Mouse (Mus musculus) regulatory T cell (primary cell): ENCODE data around the gene Setd1b.

Source experiments
- in situ Hi-C: fragments of 300-600 bp; cut with MboI, MseI; formaldehyde crosslinking; loops from one replicate; pipeline ENCODE4 v1.15.1; 2025; ENCODE audit warnings: high pct_unique_total_duplicates

The Setd1b gene

GRCm38 (mm10) chr5:123127031-123127430, 15.0 kb upstream of the Setd1b start:
- in situ Hi-C loops: loop anchor here (10.0 kb wide), 1 partner anchor 52 kb away; no protein-coding TSS in a partner anchor

- in situ Hi-C loops: loop anchor here (10.0 kb wide), 1 partner anchor 54 kb away; no protein-coding TSS in a partner anchor
These were observed 13.4 kb upstream of the Setd1b start for GRCm38 (mm10) chr5:123128426-123129169.

- in situ Hi-C loops: loop anchor here (10.0 kb wide), 1 partner anchor 54 kb away; no protein-coding TSS in a partner anchor
These were observed 12.7 kb upstream of the Setd1b start for GRCm38 (mm10) chr5:123129170-123129757.

- in situ Hi-C loops: loop anchor here (10.0 kb wide), 1 partner anchor 985 kb away; the partner anchor contains the start of genes Arl6ip4 and Ogfod2
These were observed 11.8 kb upstream of the Setd1b start for GRCm38 (mm10) chr5:123130030-123130813.

GRCm38 (mm10) chr5:123130814-123131148, 11.2 kb upstream of the Setd1b start:
- in situ Hi-C loops: loop anchor here (10.0 kb wide), 1 partner anchor 984 kb away; the partner anchor contains the start of genes Arl6ip4 and Ogfod2

- in situ Hi-C loops: loop anchor here (10.0 kb wide), 1 partner anchor 982 kb away; the partner anchor contains the start of genes Arl6ip4 and Ogfod2
These were observed 9.5 kb upstream of the Setd1b start, which contains the start of gene Rhof for GRCm38 (mm10) chr5:123132308-123133071. Gene Rhof, minus strand, starts transcription at chr5:123132692.

GRCm38 (mm10) chr5:123133083-123133783, 8.8 kb upstream of the Setd1b start:
- in situ Hi-C loops: loop anchor here (10.0 kb wide), 1 partner anchor 982 kb away; the partner anchor contains the start of genes Arl6ip4 and Ogfod2

- in situ Hi-C loops: loop anchor here (10.0 kb wide), 1 partner anchor 981 kb away; the partner anchor contains the start of genes Arl6ip4 and Ogfod2
These were observed 8.2 kb upstream of the Setd1b start for GRCm38 (mm10) chr5:123133784-123134143.

- in situ Hi-C loops: loop anchor here (10.0 kb wide), 1 partner anchor 980 kb away; the partner anchor contains the start of genes Arl6ip4 and Ogfod2
These were observed 7.7 kb upstream of the Setd1b start for GRCm38 (mm10) chr5:123134186-123134874.

GRCm38 (mm10) chr5:123134875-123135382, 7.1 kb upstream of the Setd1b start:
- in situ Hi-C loops: loop anchor here (10.0 kb wide), 1 partner anchor 980 kb away; the partner anchor contains the start of genes Arl6ip4 and Ogfod2

- in situ Hi-C loops: loop anchor here (10.0 kb wide), 1 partner anchor 979 kb away; the partner anchor contains the start of genes Arl6ip4 and Ogfod2
These were observed 6.3 kb upstream of the Setd1b start for GRCm38 (mm10) chr5:123135471-123136360.

- in situ Hi-C loops: loop anchor here (10.0 kb wide), 1 partner anchor 978 kb away; the partner anchor contains the start of genes Arl6ip4 and Ogfod2
These were observed 5.5 kb upstream of the Setd1b start for GRCm38 (mm10) chr5:123136361-123137043.

GRCm38 (mm10) chr5:123137044-123137909, 4.7 kb upstream of the Setd1b start:
- in situ Hi-C loops: loop anchor here (10.0 kb wide), 1 partner anchor 978 kb away; the partner anchor contains the start of genes Arl6ip4 and Ogfod2

GRCm38 (mm10) chr5:123137910-123138229, 4.1 kb upstream of the Setd1b start:
- in situ Hi-C loops: loop anchor here (10.0 kb wide), 1 partner anchor 977 kb away; the partner anchor contains the start of genes Arl6ip4 and Ogfod2

- in situ Hi-C loops: loop anchor here (10.0 kb wide), 1 partner anchor 976 kb away; the partner anchor contains the start of genes Arl6ip4 and Ogfod2
These were observed 3.6 kb upstream of the Setd1b start for GRCm38 (mm10) chr5:123138230-123138911.
